Mouse (Mus musculus) olfactory bulb, adult 2 months (tissue): ENCODE data around the gene Nfatc3. TPM values are rescaled to one million over a fixed set of nuclear protein-coding genes. Genes with fewer than 3 reads are reported as not detected.

Experiments
- H3K27ac ChIP-seq: fragments of 200-500 bp; 2 replicates; pipeline ENCODE4 v1.5.1; 2012; ENCODE audit warnings: low read depth, low read length; ENCODE audit not compliant: insufficient read depth
- H3K4me1 ChIP-seq: fragments of 200-500 bp; 2 replicates; pipeline ENCODE4 v1.6.1; 2012; ENCODE audit warnings: low read length; ENCODE audit not compliant: control insufficient read depth, insufficient read depth
- H3K4me3 ChIP-seq: fragments of 200-500 bp; 2 replicates; pipeline ENCODE4 v1.5.1; 2012; ENCODE audit warnings: mild to moderate bottlenecking, low read depth, low read length, moderate library complexity; ENCODE audit not compliant: insufficient read depth
- CTCF ChIP-seq: fragments of 200-500 bp; IDR thresholded peaks from 2 replicates; pipeline ENCODE4 v1.5.1; 2012; ENCODE audit warnings: low read depth, mild to moderate bottlenecking, low read length, moderate library complexity; ENCODE audit not compliant: insufficient read depth
- POLR2A ChIP-seq: fragments of 200-500 bp; IDR thresholded peaks from 2 replicates; pipeline ENCODE4 v1.6.1; 2012; ENCODE audit warnings: mild to moderate bottlenecking, low read depth, low read length, moderate library complexity; ENCODE audit not compliant: insufficient read depth
- WGBS: fragments of 180-500 bp; shearing (Covaris S2); methylation state at CpG from one replicate; pipeline ENCODE4 v1.1.7; 2018; 5-methylcytosine and 5-hydroxymethylcytosine counted together
- polyA plus RNA-seq: library from polyadenylated mRNA; stranded (reverse); fragments of >200 nt; gene quantifications from 2 replicates; pipeline ENCODE4 v1.2.4, GENCODE M21; 2012; ENCODE audit warnings: low replicate concordance; ENCODE audit not compliant: missing spikeins, insufficient read depth, insufficient read length

Nfatc3 gene
- polyA plus RNA-seq, 1 experiment = 111 TPM

DNA sequence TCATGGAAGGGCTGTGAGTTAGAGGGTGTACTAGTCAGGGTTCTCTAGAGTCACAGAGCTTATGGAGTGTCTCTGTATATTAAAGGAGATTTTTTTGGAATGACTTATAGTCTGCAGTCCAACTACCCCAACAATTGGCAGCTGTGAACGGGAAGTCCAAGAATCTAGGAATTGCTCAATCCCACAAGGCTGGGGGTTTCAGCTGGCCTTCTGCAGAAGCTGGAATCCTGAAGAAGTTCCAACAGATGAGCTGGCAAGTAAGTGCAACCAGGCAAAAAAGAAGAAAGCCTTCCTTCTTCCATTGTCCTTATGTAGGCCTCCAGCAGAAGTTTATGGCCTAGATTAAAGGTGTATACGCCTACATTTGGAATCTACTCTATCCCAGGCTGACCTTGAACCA is 86.7 kb downstream of the Nfatc3 start:
- Histone ChIP-seq H3K27ac (no peak overlapping the region), H3K4me1 (no peaks in the 10 kb centered on the region), H3K4me3 (no peak overlapping the region)
- TF ChIP-seq CTCF (no peak), POLR2A (no peak)
- 92% methylated on average over 2 of the region's 2 CpGs for WGBS

DNA sequence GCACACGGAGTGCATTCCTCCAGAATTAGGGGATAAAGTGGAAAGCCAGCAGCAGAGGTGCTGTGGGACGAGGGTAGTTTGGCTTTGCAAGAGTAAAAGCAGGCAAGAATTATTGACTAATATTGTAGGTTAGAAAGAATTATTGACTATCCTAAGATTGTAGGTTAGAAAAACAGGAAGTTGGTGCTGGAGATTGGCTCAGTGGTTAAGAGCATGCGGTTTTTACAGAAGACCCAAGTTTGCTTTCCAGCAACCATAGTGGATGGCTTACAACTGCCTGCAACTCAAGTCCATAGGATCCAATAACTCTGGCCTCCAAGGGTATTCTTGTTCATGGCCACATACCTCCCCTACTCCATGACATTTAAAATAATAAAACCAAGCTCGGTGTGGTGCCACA is 87.4 kb downstream of the Nfatc3 start:
- Histone ChIP-seq H3K4me1 (peaks cover 2% of the 10 kb centered on the region), H3K4me3 (no peak overlapping the region), H3K27ac (no peak overlapping the region)
- TF ChIP-seq POLR2A = no peak
- 97% methylated on average over 4 of the region's 4 CpGs for WGBS

DNA sequence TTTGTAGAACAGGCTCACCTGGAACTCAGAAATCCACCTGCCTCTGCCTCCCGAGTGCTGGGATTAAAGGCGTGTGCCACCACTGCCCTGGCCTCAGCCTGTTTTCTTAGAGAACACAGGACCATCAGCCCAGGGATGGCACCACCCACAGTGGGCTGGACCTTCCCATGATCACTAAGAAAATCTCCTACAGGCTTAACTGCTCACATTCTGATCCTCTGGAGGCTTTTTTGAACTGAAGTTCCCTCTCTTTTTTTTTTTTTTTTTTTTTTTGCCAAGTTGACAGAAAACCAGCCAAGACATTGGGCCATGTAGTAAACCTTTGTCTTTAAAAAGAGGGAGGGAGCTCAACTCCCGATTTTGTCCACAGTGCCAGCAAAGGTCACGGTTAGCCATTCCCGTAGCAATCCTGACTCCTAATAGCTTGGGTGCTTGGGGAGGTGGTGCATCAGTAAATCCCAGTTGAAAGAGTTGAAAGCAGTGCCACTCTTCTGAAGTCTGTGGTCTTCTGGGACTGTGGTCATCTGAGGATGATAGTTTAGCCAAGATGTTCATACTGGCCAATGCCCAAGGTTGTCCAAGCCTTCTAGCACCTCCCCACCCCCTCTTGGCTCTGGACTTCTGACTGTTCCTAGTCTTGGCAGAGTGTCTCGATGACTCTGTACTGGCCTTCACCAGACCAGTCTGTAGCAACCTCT is 89.4 kb downstream of the Nfatc3 start:
- WGBS = 78% methylated on average over 6 of the region's 6 CpGs
- Histone ChIP-seq H3K4me3 (no peak overlapping the region), H3K27ac (no peak overlapping the region), H3K4me1 (peaks cover 3% of the 10 kb centered on the region)
- TF ChIP-seq CTCF (no peak), POLR2A (no peak)

DNA sequence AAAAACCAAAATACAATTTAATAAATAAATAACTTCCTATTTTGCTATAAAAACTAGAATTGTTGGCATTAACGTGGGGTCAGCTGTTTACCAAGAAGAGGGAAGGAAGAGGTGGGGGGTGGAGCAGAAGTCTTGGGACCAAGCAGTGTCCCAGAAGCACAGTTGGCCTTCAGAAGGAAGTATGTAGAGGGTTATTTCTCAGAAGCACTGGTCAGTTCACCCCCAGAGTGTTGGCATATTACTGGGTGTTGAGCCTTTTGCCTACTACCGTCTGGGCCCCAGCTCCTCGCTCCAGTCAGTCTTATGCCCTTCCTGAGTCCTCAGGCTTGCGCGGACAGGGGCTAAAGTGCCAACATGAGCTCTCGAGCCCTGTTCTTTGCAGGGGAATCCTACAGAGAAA is 90.4 kb downstream of the Nfatc3 start:
- Histone ChIP-seq H3K4me3 (no peak overlapping the region), H3K27ac (no peak overlapping the region), H3K4me1 (peaks cover 3% of the 10 kb centered on the region)
- WGBS = 88% methylated on average over 6 of the region's 6 CpGs
- TF ChIP-seq CTCF (no peak), POLR2A (no peak)

DNA sequence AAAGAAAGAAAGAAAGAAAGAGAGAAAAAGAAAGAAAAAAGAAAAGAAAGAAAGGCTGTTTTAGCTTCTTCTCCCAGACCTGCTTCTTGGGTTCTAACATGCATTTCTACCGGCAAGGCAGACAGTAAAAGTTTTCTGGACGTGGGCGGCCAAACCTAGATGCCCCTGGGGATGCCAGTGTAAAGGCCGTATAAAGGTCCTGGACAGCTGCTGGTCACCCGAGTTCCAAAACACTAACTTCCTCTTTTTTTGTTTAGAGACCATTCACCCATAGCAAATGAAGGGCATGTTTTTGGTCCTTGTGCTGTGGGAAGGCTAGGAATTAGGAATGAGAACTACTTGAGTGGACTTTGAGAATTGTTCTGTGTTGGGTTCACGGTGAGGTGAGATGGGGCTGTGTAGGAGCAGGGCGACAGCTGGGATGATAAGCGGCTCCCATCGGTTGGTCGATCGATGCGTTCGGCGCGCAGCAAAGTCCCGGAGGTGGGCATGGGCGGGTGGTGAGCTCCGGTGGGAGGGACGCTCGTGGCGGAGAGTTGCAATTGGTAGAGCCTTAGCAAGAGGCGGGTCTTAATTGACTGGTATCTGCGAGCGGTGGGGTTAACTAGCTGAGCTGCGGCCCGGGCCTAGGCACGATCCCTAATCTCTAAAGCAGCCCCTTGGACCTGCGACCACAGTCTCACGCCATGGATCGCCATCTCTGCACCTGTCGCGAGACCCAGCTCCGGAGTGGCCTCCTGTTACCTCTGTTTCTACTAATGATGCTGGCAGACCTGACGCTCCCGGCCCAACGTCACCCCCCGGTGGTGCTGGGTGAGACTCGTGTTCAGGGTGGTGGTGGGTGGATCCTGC is 91.4 kb downstream of the Nfatc3 start, which contains the start of gene Pla2g15:
Gene Pla2g15 (plus strand): TSS at position 599 of the 852 bp plus-strand sequence.
- H3K4me1 ChIP-seq = peaks cover 3% of the 10 kb centered on the region
- TF ChIP-seq POLR2A (0 out of 2 replicates have a peak, but pooled peaks have one; percentile 13), CTCF (no peak)
- peak within 1 kb of the TSS; percentile 89 for H3K4me3 ChIP-seq
- no peak within 1 kb of the TSS for H3K27ac ChIP-seq
- WGBS = under 1% methylated on average over 38 of the region's 38 CpGs

DNA sequence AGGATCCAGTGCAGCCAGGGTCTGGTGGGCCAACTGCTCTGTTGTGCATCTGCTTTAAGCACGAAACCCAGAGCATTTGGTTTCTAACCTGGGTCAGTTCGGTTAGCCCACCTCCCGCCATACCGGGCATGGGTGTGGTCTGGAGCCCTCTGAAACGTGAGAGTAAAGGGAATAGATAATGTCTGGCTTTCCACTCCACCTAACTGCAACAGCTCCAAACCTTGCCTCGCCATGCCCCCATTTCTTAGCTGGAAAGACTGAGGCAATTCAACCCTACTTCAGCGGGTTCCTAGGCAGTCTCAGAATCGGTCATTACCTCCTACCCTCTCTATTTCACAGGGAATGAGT is 92.0 kb downstream of the Nfatc3 start:
- H3K27ac ChIP-seq = no peak overlapping the region
- 16% methylated on average over 8 of the region's 8 CpGs for WGBS
- peaks cover 3% of the 10 kb centered on the region for H3K4me1 ChIP-seq
- TF ChIP-seq CTCF (no peak), POLR2A (no peak)
- H3K4me3 ChIP-seq = peak overlapping the region; percentile 89

DNA sequence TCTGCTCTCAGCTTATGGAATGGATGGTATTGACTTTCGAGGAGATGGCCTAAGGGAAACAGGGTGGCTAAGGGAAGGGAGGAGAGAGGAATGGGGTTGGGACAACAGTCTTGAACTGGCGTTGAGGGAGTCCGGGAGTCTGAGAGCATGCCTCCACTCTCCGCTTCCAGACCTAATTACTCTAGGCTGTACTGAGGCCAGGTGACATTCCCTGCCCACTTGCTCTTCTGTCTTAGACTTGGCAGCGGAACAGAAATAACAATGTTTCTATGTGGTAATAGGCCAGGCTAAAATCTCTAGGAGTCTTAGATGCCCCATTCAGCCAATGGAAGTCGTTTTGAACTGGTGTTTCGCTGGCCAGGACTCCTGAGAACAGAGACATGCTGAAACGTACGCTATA is 92.4 kb downstream of the Nfatc3 start:
- peaks cover 3% of the 10 kb centered on the region for H3K4me1 ChIP-seq
- no peak overlapping the region for H3K27ac ChIP-seq
- H3K4me3 ChIP-seq = peak overlapping the region; percentile 89
- TF ChIP-seq CTCF (no peak), POLR2A (no peak)
- WGBS = 60% methylated on average over 9 of the region's 9 CpGs

DNA sequence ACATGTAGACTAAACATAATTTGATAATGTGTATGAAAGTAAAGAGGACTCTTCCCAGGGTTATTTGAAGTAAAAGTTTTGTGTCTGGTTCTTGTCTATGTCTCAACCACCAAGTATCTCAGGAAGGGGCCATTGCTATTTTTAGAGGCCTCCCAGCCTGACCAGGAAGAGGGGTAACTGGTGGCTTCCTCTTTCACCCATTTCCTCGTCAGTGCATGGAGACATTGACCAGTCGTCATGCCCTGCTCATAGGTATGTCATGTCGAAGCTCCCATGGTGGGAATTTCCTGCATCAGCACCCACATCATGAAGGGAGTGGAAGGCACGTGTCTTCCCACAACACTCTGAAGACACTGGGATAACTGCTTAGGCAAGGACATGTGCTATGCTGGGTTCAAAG is 94.2 kb downstream of the Nfatc3 start:
- H3K4me3 ChIP-seq = no peak overlapping the region
- 89% methylated on average over 4 of the region's 4 CpGs for WGBS
- H3K4me1 ChIP-seq = peaks cover 3% of the 10 kb centered on the region
- H3K27ac ChIP-seq = no peak overlapping the region
- no peak for TF ChIP-seq CTCF

DNA sequence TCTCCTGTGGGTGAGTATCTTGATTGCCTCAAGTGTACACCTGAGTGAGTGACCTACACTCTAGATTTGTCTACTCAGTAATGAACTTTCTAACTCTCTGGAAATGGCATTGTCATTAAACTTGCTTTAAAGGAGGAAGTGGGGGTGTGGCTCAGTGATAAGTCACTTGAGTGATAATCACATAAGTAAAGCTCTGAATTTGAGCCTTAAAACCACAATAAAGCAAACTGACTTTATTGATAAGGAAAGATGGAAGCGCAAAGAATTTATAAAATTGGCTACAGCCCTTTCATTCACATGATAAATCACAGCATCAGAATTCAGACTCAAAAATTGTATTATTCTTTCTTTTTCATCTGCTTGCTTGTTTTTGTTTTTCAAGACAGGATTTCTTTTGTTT is 98.8 kb downstream of the Nfatc3 start:
- no peak for TF ChIP-seq POLR2A
- no peak for TF ChIP-seq CTCF
- Histone ChIP-seq H3K4me1 (no peaks in the 10 kb centered on the region), H3K27ac (no peak overlapping the region), H3K4me3 (no peak overlapping the region)
- 98% methylated on average over 1 of the region's 1 CpGs for WGBS
